Mouse (Mus musculus): Measurements from ENCODE around the gene Tbck. TPM values are rescaled to one million over a fixed set of nuclear protein-coding genes. Genes with fewer than 3 reads are reported as not detected.

The Tbck gene
- total RNA-seq, 2 experiments from 2014 or later = 35.3 to 36.6 TPM

DNA sequence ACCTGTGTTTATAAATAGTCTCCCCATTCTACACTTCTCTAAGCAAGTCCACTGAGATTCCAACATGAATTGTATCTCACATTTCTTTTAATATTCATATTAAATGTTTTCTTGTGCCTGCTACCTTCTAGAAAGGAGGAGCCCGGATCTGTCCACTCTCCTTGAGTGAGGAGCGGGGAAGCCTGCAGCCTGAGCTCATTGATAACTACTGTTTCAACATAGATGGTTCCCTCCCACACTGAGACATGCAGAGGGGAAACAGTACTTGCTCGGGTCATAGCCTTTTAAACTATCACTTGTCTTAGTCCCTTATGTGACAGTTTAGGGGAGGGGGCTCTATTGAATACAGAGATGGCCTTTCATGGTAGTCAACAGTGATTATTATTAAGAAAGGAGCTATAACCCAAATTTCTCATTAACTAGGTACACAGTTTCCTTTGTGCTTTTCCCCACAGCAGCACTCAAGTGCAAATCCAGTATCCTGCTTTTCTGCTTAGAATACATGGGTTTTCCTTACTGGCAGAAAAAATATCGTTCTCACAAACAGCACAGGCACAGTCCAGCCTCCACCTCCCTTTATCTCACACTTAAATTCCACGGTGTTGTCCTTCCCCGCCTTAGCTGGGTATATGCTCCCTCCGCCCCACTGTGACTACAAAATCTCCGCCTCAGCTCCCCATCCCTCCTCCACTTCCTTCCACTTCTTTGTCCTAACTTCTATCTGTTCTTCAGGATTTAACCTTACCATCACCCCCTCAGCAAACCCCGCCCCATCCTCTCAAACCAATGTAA, 130.0 kb downstream of the Tbck start:
- intact Hi-C loops (cut with DNase I) = no loop called here
- no peak for DNase-seq (ENCODE audit: extremely low spot score in 1 of 2, low spot score in 2 of 2)

DNA sequence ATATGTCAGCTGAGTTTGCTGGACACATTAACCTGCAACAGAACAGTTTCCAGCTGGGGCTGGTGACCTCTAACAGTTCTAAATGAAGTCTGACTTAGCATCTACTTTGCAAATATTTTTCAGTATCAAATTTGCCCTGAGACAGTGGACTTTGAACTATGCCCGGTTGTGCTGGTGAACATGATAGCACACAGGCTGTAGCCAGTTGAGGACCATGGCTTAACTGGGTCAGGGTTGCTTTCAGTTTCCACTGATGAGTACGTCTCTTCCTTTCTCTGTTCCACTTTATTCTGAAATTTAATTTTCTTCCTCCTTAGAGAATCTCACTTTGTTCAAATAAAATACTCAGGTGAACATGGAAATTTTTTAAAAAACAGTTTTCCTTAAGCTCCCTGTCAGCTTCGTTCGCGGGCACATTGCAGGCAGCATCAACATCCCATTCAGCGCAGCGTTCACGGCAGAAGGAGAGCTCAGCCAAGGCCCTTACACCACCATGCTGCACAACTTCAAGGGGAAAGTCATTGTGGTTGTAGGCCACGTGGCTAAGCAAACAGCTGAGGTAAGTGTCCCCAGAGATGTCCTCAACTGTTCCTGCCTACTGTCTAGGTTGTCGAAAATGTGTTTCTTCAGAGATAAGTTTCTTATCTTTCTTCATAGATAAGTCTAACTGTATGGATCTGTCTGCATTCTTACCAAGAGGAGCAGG, 131.0 kb downstream of the Tbck start:
- intact Hi-C loops (cut with DNase I) = no loop called here
- DNase-seq (ENCODE audit: extremely low spot score in 1 of 2, low spot score in 2 of 2) = no peak

DNA sequence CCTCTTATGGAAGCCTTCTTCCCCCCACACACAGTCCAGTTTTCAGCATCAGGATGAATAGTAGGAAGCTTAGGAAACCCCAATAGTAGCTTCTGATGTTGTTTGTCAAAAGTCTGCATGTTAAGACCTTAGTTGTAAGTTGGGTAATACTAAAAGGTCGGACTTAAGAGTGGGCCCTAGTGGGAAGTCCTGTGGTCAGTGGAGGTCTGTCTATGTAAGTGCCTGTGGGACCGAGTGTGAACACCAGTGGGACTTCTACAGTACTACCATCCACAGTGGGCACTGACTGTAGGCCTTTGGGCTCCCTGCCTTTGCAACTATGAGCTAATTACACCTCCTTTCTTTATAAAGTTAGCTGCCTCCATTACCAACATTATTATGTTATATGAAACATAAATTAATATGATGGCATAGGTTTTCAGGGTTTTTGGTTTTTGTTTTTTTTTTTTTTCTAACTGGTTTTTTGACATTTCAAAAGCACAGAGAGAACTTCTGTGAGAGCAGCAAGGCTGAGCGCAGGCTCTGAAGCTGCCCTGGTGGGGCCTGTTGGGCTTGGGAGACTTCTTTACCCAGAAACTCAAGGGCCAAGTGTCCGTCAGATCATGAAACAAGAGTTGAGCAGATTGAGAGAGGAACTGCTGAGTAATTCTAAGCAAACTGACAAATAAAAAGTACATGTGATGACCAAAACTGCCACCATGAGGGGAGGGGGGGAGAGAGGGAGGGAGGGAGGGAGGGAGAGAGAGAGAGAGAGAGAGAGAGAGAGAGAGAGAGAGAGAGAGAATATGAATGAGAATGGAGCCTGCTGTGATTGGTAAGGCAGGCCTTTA, 131.8 kb downstream of the Tbck start:
- intact Hi-C loops (cut with DNase I) = no loop called here
- DNase-seq (ENCODE audit: extremely low spot score in 1 of 2, low spot score in 2 of 2) = no peak

- DNase-seq (ENCODE audit: extremely low spot score in 1 of 2, low spot score in 2 of 2) = no peak
These were observed 135.5 kb downstream of the Tbck start for GRCm38 (mm10) chr3:132819408-132819807.

DNA sequence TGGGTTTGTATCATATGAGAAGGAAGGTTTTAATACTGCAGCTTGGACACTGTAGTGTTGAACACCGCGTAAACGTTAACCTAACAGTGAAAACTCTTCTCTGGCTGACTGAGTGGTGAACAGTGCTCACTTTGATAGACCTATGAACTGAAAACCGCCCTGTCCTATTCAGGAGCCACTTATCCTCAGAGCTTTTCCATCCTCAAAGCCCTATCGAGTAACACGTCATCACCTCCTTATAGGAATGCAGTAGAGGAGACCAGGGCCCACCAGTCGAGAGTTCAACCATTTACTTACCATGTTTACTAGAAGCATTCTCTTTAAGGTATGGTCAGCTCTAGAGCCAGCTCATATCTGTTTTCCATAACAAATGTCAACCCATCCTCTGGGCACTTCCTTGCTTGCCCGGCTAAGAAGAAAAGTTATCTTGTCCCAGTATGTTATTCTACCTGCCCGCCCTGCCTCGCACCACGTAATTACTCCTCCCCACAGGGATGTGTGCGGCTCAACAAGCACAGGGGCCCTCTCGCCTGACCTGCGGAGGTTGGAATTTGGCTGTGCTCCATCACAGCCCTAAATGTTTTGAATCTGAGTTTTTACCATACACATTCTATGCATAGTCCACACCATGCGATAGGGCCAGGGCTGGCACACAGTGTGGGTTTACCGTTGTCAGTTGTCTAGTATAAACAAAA, 147.4 kb downstream of the Tbck start:
- intact Hi-C loops (cut with DNase I) = no loop called here
- DNase-seq (ENCODE audit: extremely low spot score in 1 of 2, low spot score in 2 of 2) = no peak

More at GRCm38 (mm10) chr3:132819408-132819807, 135.5 kb downstream of the Tbck start:
- intact Hi-C loops (cut with DNase I) = no loop called here

GRCm38 (mm10) chr3:132835118-132835794, 151.3 kb downstream of the Tbck start:
- intact Hi-C loops (cut with DNase I) = no loop called here
- DNase-seq (ENCODE audit: extremely low spot score in 1 of 2, low spot score in 2 of 2) = no peak

DNA sequence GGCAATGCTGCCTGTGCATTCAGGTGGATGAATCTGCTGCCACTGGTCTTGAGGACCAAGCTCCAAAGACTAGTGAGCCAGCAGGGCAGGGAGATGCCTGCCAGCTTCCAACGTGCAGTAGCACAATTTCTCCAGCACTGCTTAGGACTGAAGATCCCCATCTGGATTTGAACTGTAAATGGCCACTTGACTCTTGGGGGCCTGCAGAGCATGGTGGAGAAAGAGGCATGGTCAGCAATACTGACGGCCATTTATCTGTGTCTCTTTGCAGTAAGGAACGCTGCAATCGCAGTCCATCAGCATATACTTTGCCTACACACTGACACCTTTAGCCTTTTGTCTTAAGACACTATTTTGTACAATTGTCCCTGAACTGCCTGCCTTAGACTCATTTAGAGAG, 153.2 kb downstream of the Tbck start:
- intact Hi-C loops (cut with DNase I) = no loop called here
- DNase-seq (ENCODE audit: extremely low spot score in 1 of 2, low spot score in 2 of 2) = no peak

DNA sequence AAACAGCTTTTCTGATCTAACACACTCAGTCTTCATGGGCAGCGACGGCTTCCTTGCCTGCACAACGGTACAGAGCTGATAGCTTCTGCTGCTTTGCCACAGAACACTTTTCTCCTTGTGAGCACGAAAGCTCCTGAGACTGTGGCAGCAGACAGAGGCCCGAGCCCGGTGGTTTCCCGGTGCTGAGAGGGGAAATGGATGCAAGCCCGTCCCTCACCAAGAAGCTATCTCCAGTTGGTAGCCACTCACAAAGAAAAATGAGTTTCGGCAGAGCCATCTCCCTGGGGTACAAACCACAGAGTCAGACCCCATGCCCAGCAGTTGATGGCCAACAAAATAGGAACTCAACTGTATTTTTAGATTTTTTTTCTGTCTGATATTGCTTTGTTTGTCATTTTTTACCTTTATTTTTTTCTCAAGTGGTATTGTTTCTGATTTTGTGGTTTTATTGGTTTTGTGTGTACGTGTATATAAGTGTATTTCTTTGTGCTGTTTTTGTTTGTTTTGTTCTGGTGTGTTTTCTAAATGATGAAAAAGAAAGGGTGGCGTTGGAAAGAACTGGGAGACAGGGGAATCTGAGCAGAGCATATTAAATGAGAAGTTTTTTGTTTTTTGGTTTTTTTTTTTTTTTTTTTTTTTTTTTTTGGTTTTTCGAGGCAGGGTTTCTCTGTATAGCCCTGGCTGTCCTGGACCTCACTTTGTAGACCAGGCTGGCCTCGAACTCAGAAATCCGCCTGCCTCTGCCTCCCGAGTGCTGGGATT, 154.9 kb downstream of the Tbck start:
- no peak for DNase-seq (ENCODE audit: extremely low spot score in 1 of 2, low spot score in 2 of 2)
- intact Hi-C loops (cut with DNase I) = no loop called here

DNA sequence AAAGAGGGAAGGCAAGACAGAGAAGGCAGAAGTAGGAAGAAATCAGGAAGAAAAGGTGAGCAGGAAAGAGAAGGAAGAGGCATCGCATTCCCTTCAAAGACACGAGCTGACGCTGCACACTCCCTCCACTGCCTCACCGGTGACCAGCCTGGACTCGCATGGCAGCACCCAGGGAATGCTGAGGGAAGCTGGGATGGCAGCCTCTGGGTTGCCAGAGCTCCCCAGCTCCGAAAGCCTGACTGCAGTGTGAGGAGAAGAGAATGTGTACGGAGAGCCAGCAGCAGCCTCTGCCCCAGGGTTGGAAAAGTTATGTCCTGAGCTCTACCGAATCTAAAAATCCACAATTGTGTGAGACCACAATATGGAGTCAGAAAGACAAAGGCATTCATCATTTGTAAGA, 155.6 kb downstream of the Tbck start:
- DNase-seq (ENCODE audit: extremely low spot score in 1 of 2, low spot score in 2 of 2) = no peak
- intact Hi-C loops (cut with DNase I) = no loop called here

DNA sequence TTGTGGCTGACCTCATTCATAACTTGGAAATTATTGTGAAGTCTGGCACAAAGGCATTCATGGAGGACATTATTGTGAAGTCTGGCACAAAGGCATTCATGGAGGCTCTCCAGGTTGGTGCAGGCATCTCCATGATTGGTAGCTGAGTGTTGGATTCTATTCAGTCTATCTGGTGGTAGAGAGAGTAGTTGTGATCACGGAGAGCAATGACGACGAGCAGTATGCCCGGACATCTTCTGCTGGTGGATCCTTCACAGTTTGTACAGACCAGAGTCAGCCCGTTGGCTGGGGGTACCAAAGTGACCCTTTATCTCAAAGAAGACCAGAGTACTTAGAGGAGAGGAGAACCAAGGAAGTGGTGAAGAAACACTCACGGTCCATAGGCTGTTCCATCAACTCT, 158.7 kb downstream of the Tbck start:
- intact Hi-C loops (cut with DNase I) = no loop called here

GRCm38 (mm10) chr3:132849669-132850068, 165.7 kb downstream of the Tbck start:
- no peak for DNase-seq (ENCODE audit: extremely low spot score in 1 of 2, low spot score in 2 of 2)
- intact Hi-C loops (cut with DNase I) = no loop called here

More for the DNA sequence above, 158.7 kb downstream of the Tbck start:
- DNase-seq (ENCODE audit: extremely low spot score in 1 of 2, low spot score in 2 of 2) = no peak

GRCm38 (mm10) chr3:132850431-132850830, 166.5 kb downstream of the Tbck start:
- intact Hi-C loops (cut with DNase I) = no loop called here
- DNase-seq (ENCODE audit: extremely low spot score in 1 of 2, low spot score in 2 of 2) = no peak

DNA sequence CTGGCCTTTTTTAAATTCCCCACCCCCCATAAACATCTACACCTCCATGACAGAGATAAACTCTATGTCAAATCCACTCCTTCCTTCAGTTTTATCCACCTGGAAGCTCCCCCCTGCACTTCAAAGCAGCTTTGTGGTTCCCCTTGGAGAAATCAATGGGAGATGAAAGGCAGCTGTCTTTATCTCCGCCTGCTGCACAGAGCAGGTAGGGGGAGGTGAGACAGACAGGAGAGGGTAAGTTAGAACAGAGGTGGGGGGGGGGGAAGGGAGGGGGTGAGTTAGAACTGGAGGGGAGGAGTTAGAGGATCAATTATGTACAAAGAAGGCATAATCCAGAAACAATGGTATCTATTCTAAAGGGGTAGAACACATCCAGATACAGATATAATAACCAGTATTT, 167.5 kb downstream of the Tbck start:
- intact Hi-C loops (cut with DNase I) = no loop called here
- DNase-seq (ENCODE audit: extremely low spot score in 1 of 2, low spot score in 2 of 2) = no peak

GRCm38 (mm10) chr3:132851841-132852728, 168.1 kb downstream of the Tbck start:
- DNase-seq (ENCODE audit: extremely low spot score in 1 of 2, low spot score in 2 of 2) = peak in 1 of 2 experiments; percentile 5
- intact Hi-C loops (cut with DNase I) = no loop called here

DNA sequence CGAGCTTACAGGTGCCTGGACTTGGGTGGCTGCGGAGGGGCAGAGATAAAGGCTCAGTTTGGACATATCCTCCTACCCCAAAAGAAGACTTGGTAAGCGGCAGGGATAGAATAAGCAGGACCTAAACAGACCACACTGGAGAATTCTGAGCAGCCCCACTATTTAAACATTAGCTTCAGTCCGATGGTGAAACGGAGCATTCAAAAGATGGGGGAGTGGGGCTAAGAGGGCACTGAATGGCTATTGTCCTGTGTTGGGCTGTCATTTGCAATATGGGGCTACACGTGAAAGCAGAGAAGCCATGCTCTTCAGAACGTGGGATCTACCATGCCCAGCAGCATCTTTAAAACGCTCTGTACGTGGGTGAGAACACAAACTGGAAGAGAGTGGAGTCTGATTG, 170.3 kb downstream of the Tbck start:
- intact Hi-C loops (cut with DNase I) = no loop called here
- DNase-seq (ENCODE audit: extremely low spot score in 1 of 2, low spot score in 2 of 2) = no peak

DNA sequence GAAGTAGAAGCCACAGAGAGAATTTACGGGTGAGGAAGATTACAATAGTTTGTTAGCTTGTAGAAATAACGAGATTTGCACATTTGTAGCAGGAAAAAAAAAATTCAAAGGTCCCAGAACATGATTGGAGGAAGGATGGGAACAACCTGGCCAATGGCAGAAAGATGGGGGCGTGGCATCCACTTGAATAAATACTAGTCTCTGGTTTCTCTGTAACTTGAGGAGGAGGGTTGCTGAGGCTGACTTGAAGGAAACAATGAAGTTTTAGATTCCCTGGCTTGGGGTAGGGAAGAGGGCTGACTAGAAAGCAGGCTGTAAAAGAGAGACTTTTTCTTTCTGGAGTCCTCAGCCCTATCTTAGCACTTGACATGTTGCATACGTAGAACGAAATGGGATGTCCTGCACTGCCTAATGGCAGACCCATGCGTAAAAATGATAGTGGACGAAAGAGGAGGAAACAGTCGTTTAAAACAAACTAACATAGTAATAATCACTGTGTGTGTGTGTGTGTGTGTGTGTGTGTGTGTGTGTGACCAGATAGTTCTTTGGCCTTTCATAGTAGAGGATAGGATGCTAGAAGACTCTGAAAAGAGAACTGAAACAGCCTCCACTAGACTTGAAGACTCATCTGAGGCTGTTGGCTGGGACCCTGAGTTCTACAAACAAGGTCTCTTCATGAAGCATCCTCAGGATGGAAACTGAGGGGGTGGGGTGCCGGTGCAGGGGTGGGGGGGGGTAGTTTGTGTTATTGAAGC, 171.7 kb downstream of the Tbck start:
- intact Hi-C loops (cut with DNase I) = no loop called here

More for the DNA sequence above, 171.7 kb downstream of the Tbck start:
- DNase-seq (ENCODE audit: extremely low spot score in 1 of 2, low spot score in 2 of 2) = no peak
